Mouse (Mus musculus) midbrain, embryonic 15.5 days (tissue): ENCODE data around the gene Acot7. TPM values are rescaled to one million over a fixed set of nuclear protein-coding genes. Genes with fewer than 3 reads are reported as not detected.

ENCODE experiments used
- polyA plus RNA-seq: library from polyadenylated mRNA; unstranded; fragments of >200 nt; fragmentation: Nextera tagmentation; extraction: Ambion mirVana; gene quantifications from 2 replicates; pipeline ENCODE4 v1.2.1, GENCODE M21; 2015

Gene Acot7
- polyA plus RNA-seq, 1 experiment from 2014 or later = 409 TPM

Other genes with a start within 250 kb of the Acot7 start
- 89.4 and 92.5 TPM in 2 replicates for gene Dnajc11, start 244.4 kb upstream of the Acot7 start, polyA plus RNA-seq
- 38.3 and 39.5 TPM in 2 replicates for gene Thap3, start 189.1 kb upstream of the Acot7 start, polyA plus RNA-seq
- gene Phf13, start 181.9 kb upstream of the Acot7 start, polyA plus RNA-seq = 22.5 and 22.7 TPM in 2 replicates
- 3.6 and 4.0 TPM in 2 replicates for gene Klhl21, start 169.3 kb upstream of the Acot7 start, polyA plus RNA-seq
- gene Zbtb48, start 150.5 kb upstream of the Acot7 start, polyA plus RNA-seq = 22.1 and 23.9 TPM in 2 replicates
- 1.5 and 1.6 TPM in 2 replicates for gene Tas1r1, start 139.6 kb upstream of the Acot7 start, polyA plus RNA-seq
- 25.4 and 27.4 TPM in 2 replicates for gene Nol9, start 138.8 kb upstream of the Acot7 start, polyA plus RNA-seq
- gene Plekhg5, start 105.6 kb upstream of the Acot7 start, polyA plus RNA-seq = 12.3 and 12.5 TPM in 2 replicates
- gene Tnfrsf25, start 62.2 kb upstream of the Acot7 start, polyA plus RNA-seq = 0.80 and 1.0 TPM in 2 replicates
- 0.13 and 0.19 TPM in 2 replicates for gene Espn, start 25.8 kb upstream of the Acot7 start, polyA plus RNA-seq
- not detected in 2 replicates for gene Hes2, start 19.3 kb upstream of the Acot7 start, polyA plus RNA-seq
- gene Gpr153, start 96.1 kb downstream of the Acot7 start, polyA plus RNA-seq = 15.6 and 16.6 TPM in 2 replicates
- 0.67 and 0.69 TPM in 2 replicates for gene Hes3, start 113.5 kb downstream of the Acot7 start, polyA plus RNA-seq
- gene Icmt, start 119.1 kb downstream of the Acot7 start, polyA plus RNA-seq = 20.4 and 24.5 TPM in 2 replicates
- 8.0 and 8.6 TPM in 2 replicates for gene Rnf207, start 140.9 kb downstream of the Acot7 start, polyA plus RNA-seq
- gene Rpl22, start 147.6 kb downstream of the Acot7 start, polyA plus RNA-seq = 127 and 133 TPM in 2 replicates
- 57.0 and 65.0 TPM in 2 replicates for gene Chd5, start 160.5 kb downstream of the Acot7 start, polyA plus RNA-seq